Mouse (Mus musculus): ENCODE results near the gene Gm44503. TPM values are rescaled to one million over a fixed set of nuclear protein-coding genes. Genes with fewer than 3 reads are reported as not detected.

Gm44503 gene
- polyA plus RNA-seq, 1 experiment from 2014 or later: 0.31 TPM

DNA sequence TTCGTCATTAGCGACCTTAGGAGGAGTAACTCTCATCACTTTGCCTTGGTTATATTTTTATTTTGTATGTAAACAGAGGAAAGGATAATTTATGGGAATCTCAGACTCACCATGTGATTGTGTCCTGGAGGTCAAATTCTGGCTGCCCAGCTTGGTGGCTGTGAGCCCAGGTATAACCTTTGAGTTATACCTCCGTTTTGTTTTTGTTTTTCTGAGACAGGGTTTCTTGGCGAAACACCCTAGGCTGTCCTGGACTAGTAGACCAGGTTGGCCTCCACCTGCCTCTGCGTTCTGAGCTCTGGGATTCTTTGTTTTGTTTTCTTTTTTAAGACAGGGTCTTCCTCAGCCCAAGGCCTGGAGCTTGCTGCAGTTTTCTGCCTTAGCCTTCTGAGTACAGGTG lies 30.1 kb downstream of the Gm44503 start:
- 89% methylated on average over 5 of the region's 5 CpGs for WGBS
- no peaks in the 10 kb centered on the region for H3K36me3 ChIP-seq (replicated peaks; ENCODE audit: control insufficient read depth, insufficient read depth)
- no peak overlapping the region for H3K4me2 ChIP-seq (replicated peaks)
- ATAC-seq (ENCODE audit: low FRiP score) (no peak), DNase-seq (ENCODE audit: low spot score) (no peak)
- no peaks in the 10 kb centered on the region for H3K27me3 ChIP-seq (ENCODE audit: control insufficient read depth, insufficient read depth, low read length)
- H3K4me3 ChIP-seq (replicated peaks; ENCODE audit: low read length): no peak overlapping the region
- no peak overlapping the region for H3K9ac ChIP-seq
- no peak overlapping the region for H3K27ac ChIP-seq
- H3K9me3 ChIP-seq (ENCODE audit: control insufficient read depth, low read length): no peaks in the 10 kb centered on the region
- H3K4me1 ChIP-seq (replicated peaks; ENCODE audit: control insufficient read depth, insufficient read depth, low read length): peaks cover 20% of the 10 kb centered on the region

DNA sequence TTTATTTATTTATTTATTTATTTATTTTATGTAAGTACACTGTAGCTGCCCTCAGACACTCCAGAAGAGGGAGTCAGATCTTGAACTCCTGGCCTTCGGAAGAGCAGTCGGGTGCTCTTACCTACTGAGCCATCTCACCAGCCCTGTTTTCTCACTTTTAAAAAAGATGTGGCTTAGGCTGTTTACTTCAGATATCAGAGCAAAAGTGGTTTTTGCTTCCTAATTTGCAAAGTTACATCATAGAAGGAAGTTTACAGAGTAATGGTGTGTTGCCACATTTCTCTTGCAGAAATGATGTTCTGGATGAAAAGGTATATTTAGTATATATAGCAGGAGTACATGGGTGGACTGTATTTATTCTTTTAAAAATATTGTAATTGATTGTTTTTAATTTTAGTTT lies 32.8 kb downstream of the Gm44503 start:
- 94% methylated on average over 2 of the region's 2 CpGs for WGBS
- ATAC-seq (ENCODE audit: low FRiP score): no peak
- Histone ChIP-seq H3K27me3 (ENCODE audit: control insufficient read depth, insufficient read depth, low read length) (no peaks in the 10 kb centered on the region), H3K9me3 (ENCODE audit: control insufficient read depth, low read length) (no peaks in the 10 kb centered on the region), H3K4me2 (replicated peaks) (no peak overlapping the region), H3K4me1 (replicated peaks; ENCODE audit: control insufficient read depth, insufficient read depth, low read length) (peaks cover 8% of the 10 kb centered on the region), H3K27ac (no peak overlapping the region), H3K36me3 (replicated peaks; ENCODE audit: control insufficient read depth, insufficient read depth) (no peaks in the 10 kb centered on the region), H3K4me3 (replicated peaks; ENCODE audit: low read length) (no peak overlapping the region), H3K9ac (no peak overlapping the region)
- DNase-seq (ENCODE audit: low spot score): no peak

DNA sequence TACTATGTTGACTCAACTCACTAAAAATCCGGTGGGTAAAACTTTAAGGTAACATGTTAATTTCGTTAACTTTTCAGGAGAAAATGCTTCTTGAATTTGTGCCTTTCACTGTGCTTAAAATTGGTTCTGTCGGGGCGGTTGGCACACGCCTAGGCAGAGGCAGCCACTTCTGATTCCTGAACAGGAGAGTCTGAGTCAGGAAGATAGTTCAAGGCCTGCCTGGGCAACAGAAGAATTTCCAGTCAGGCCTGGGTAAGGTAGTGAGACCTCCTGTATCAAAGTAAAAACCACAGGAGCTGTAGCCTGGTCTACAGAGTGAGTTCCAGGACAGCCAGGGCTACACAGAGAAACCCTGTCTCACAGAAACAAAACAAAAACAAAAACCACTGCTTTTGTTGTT lies 33.9 kb downstream of the Gm44503 start:
- Histone ChIP-seq H3K9me3 (ENCODE audit: control insufficient read depth, low read length) (no peaks in the 10 kb centered on the region), H3K9ac (no peak overlapping the region), H3K27ac (no peak overlapping the region), H3K4me1 (replicated peaks; ENCODE audit: control insufficient read depth, insufficient read depth, low read length) (no peaks in the 10 kb centered on the region), H3K4me2 (replicated peaks) (no peak overlapping the region), H3K27me3 (ENCODE audit: control insufficient read depth, insufficient read depth, low read length) (no peaks in the 10 kb centered on the region), H3K4me3 (replicated peaks; ENCODE audit: low read length) (no peak overlapping the region), H3K36me3 (replicated peaks; ENCODE audit: control insufficient read depth, insufficient read depth) (no peaks in the 10 kb centered on the region)
- 89% methylated on average over 5 of the region's 5 CpGs for WGBS
- DNase-seq (ENCODE audit: low spot score) (no peak), ATAC-seq (ENCODE audit: low FRiP score) (no peak)

DNA sequence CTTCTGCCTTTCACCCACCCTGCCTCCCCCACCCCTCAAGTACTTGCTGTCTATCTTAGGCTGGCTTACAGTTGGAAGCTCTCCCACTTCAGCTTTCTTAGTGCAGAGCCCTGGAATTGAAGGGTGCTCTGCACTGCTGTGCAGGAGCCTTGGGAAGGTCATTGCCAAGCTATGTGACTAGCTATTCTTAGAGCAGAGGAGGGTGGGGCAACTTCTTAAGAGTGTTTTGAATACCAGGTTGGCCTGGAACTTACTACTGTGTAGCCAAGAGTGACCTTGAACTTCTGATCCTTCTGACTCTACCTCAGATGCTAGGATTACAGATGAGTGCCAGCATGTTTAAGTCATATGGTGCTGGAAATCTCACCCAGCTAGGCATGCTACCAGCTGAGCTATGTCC lies 37.5 kb downstream of the Gm44503 start:
- H3K4me3 ChIP-seq (replicated peaks; ENCODE audit: low read length): no peak overlapping the region
- H3K4me2 ChIP-seq (replicated peaks): no peak overlapping the region
- H3K9me3 ChIP-seq (ENCODE audit: control insufficient read depth, low read length): no peaks in the 10 kb centered on the region
- no peak overlapping the region for H3K27ac ChIP-seq
- no peak overlapping the region for H3K9ac ChIP-seq
- no peaks in the 10 kb centered on the region for H3K4me1 ChIP-seq (replicated peaks; ENCODE audit: control insufficient read depth, insufficient read depth, low read length)
- H3K36me3 ChIP-seq (replicated peaks; ENCODE audit: control insufficient read depth, insufficient read depth): peaks cover 15% of the 10 kb centered on the region
- H3K27me3 ChIP-seq (ENCODE audit: control insufficient read depth, insufficient read depth, low read length): no peaks in the 10 kb centered on the region
- DNase-seq (ENCODE audit: low spot score) (no peak), ATAC-seq (ENCODE audit: low FRiP score) (no peak)

DNA sequence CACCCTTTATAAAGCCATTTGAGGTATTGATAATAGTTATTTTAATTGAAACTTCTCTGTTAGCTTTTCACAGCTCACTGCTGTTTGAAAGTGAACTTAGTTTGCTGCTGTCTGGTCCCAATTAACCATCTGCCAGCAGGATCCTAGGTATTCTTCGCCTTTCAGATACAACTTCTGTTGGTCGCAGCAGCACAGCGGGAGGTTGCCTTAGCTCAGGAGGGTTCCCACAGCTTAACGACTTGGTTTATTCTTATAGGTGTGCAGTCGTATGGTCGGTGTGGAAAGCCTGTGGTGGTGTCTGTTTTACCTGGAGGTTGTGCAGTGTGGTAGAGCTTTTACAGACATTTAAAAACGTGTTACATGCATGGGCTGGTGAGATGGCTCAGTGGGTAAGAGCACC lies 38.2 kb downstream of the Gm44503 start:
- Histone ChIP-seq H3K27me3 (ENCODE audit: control insufficient read depth, insufficient read depth, low read length) (no peaks in the 10 kb centered on the region), H3K4me3 (replicated peaks; ENCODE audit: low read length) (no peak overlapping the region), H3K27ac (no peak overlapping the region), H3K36me3 (replicated peaks; ENCODE audit: control insufficient read depth, insufficient read depth) (peaks cover 22% of the 10 kb centered on the region), H3K9me3 (ENCODE audit: control insufficient read depth, low read length) (no peaks in the 10 kb centered on the region), H3K4me1 (replicated peaks; ENCODE audit: control insufficient read depth, insufficient read depth, low read length) (no peaks in the 10 kb centered on the region), H3K4me2 (replicated peaks) (no peak overlapping the region), H3K9ac (no peak overlapping the region)
- DNase-seq (ENCODE audit: low spot score) (no peak), ATAC-seq (ENCODE audit: low FRiP score) (no peak)
- 60% methylated on average over 7 of the region's 7 CpGs for WGBS

DNA sequence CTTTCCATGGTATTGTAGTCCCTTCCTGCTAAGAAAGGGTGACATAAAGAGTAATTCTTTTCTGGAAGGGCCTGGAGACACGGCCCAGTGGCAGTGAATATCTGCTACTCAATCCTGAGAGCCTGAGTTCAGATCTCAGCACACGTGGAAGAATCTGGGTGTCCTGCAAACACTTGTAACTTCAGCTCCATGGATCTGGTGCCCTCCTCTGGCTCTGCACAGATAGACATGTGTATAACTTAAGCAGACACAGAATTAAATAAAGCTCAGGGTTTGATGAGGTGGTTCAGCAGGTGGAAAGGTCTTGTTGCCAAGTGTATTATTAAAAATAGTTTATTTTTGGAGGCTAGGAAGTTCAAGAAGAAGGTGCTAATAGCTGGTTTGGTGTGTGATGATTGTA lies 41.8 kb downstream of the Gm44503 start:
- Histone ChIP-seq H3K27ac (no peak overlapping the region), H3K4me2 (replicated peaks) (no peak overlapping the region), H3K27me3 (ENCODE audit: control insufficient read depth, insufficient read depth, low read length) (no peaks in the 10 kb centered on the region), H3K4me1 (replicated peaks; ENCODE audit: control insufficient read depth, insufficient read depth, low read length) (no peaks in the 10 kb centered on the region), H3K9me3 (ENCODE audit: control insufficient read depth, low read length) (no peaks in the 10 kb centered on the region), H3K36me3 (replicated peaks; ENCODE audit: control insufficient read depth, insufficient read depth) (peaks cover 42% of the 10 kb centered on the region), H3K4me3 (replicated peaks; ENCODE audit: low read length) (no peak overlapping the region), H3K9ac (no peak overlapping the region)
- no peak for DNase-seq (ENCODE audit: low spot score)
- 68% methylated on average over 2 of the region's 2 CpGs for WGBS
- ATAC-seq (ENCODE audit: low FRiP score): no peak

DNA sequence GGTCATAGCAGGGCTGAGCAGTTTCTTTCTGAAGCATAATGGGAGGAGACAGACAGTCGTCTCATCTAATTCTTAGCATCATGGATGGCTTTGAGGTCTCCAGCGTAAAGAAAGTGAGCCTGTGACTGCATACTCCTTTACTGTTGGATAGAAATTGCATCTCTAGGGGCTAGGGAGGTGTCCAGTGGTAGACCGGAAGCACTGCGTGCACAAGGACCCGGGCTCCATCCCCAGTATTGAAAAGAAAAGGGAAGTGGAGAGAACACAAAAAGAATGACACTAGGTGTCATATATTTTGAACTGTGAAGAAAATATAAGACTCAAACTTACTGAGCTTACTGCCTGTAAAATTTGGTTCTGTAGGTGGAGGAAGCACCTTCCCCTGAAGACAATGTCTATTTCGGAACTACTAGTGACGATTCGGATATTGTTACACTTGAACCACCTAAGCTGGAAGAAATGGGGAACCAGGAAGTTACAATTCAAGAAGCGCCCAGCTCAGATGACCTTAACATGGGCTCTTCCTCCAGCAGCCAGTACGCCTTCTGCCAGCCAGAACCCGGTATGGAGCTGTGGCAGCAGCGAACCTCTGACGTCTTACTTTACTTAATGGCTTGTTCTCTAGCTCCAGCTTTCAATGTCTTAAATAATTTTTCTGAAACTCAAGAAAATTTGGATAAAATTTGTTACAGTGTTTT lies 42.8 kb downstream of the Gm44503 start:
- Histone ChIP-seq H3K9me3 (ENCODE audit: control insufficient read depth, low read length) (no peaks in the 10 kb centered on the region), H3K27me3 (ENCODE audit: control insufficient read depth, insufficient read depth, low read length) (no peaks in the 10 kb centered on the region), H3K9ac (no peak overlapping the region), H3K27ac (no peak overlapping the region), H3K4me3 (replicated peaks; ENCODE audit: low read length) (no peak overlapping the region), H3K36me3 (replicated peaks; ENCODE audit: control insufficient read depth, insufficient read depth) (peaks cover 51% of the 10 kb centered on the region), H3K4me1 (replicated peaks; ENCODE audit: control insufficient read depth, insufficient read depth, low read length) (no peaks in the 10 kb centered on the region), H3K4me2 (replicated peaks) (no peak overlapping the region)
- 89% methylated on average over 13 of the region's 13 CpGs for WGBS
- ATAC-seq (ENCODE audit: low FRiP score) (no peak), DNase-seq (ENCODE audit: low spot score) (no peak)

DNA sequence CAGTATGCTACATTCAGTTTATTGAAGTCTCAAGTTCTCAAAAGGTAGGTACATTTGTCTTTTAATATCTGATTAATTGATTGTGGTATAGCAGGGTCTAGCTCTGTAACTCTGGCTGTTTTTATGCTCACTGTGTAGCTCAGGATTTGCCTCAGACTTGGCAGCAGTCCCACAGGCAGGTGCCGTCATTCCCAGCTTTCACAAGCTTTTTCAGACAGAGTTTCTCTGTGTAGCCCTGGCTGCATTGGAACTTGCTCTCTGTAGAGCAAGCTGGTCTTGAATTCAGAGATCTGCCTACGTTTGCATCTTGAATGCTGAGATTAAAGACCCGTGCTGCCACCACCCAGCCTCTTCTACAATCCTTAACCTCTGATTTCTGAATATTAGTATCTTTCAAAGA lies 43.5 kb downstream of the Gm44503 start:
- no peak for ATAC-seq (ENCODE audit: low FRiP score)
- Histone ChIP-seq H3K4me3 (replicated peaks; ENCODE audit: low read length) (no peak overlapping the region), H3K9ac (no peak overlapping the region), H3K4me2 (replicated peaks) (no peak overlapping the region), H3K36me3 (replicated peaks; ENCODE audit: control insufficient read depth, insufficient read depth) (peaks cover 56% of the 10 kb centered on the region), H3K27me3 (ENCODE audit: control insufficient read depth, insufficient read depth, low read length) (no peaks in the 10 kb centered on the region), H3K4me1 (replicated peaks; ENCODE audit: control insufficient read depth, insufficient read depth, low read length) (no peaks in the 10 kb centered on the region), H3K9me3 (ENCODE audit: control insufficient read depth, low read length) (no peaks in the 10 kb centered on the region), H3K27ac (no peak overlapping the region)
- DNase-seq (ENCODE audit: low spot score): no peak
- 72% methylated on average over 3 of the region's 3 CpGs for whole genome bisulfite sequencing

DNA sequence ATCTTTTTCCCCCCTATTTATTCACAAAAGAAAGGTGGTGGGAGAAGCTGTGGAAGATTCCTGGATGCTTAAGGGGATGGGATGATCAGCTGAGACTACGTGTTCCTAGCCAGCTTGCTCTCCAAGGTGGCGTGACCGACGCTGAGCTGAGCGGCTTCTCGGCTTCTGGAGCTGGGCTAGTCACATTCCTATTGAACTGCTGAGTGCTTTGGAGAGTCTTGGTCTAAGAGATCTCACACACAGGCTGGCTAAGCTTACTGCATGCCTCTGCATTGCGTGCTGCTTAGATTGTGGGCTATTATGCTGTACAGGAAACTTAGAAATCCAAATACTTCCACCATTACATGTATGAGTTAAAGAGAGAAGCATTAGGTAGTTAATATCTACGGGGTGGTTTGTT lies 45.4 kb downstream of the Gm44503 start:
- H3K27me3 ChIP-seq (ENCODE audit: control insufficient read depth, insufficient read depth, low read length): no peaks in the 10 kb centered on the region
- H3K4me2 ChIP-seq (replicated peaks): no peak overlapping the region
- WGBS: 91% methylated on average over 8 of the region's 8 CpGs
- no peak overlapping the region for H3K27ac ChIP-seq
- peaks cover 69% of the 10 kb centered on the region for H3K36me3 ChIP-seq (replicated peaks; ENCODE audit: control insufficient read depth, insufficient read depth)
- no peak for ATAC-seq (ENCODE audit: low FRiP score)
- no peak for DNase-seq (ENCODE audit: low spot score)
- H3K4me1 ChIP-seq (replicated peaks; ENCODE audit: control insufficient read depth, insufficient read depth, low read length): no peaks in the 10 kb centered on the region
- no peaks in the 10 kb centered on the region for H3K9me3 ChIP-seq (ENCODE audit: control insufficient read depth, low read length)
- no peak overlapping the region for H3K4me3 ChIP-seq (replicated peaks; ENCODE audit: low read length)
- no peak overlapping the region for H3K9ac ChIP-seq

DNA sequence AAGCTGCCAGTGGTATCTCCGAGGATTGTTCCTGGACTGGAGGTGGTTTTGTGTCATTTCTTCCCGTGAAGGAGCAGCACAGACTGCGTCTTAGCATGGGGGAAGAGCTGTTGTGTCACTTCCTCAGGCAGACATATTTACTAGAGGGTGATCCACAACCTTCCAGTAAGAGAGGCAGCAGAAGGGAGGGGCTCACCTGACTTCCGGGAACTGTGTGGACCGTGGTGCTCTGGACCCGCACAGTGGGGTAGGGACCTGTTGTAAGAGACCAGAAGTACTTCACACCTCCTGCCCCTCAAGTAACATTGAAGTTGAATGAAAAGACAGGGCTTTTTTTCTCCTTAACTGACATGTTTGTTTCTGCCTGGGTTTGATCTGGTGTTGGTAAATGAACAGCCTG lies 46.5 kb downstream of the Gm44503 start:
- H3K4me1 ChIP-seq (replicated peaks; ENCODE audit: control insufficient read depth, insufficient read depth, low read length): no peaks in the 10 kb centered on the region
- H3K27me3 ChIP-seq (ENCODE audit: control insufficient read depth, insufficient read depth, low read length): no peaks in the 10 kb centered on the region
- no peak overlapping the region for H3K4me3 ChIP-seq (replicated peaks; ENCODE audit: low read length)
- peaks cover 68% of the 10 kb centered on the region for H3K36me3 ChIP-seq (replicated peaks; ENCODE audit: control insufficient read depth, insufficient read depth)
- H3K9ac ChIP-seq: no peak overlapping the region
- H3K9me3 ChIP-seq (ENCODE audit: control insufficient read depth, low read length): no peaks in the 10 kb centered on the region
- no peak overlapping the region for H3K4me2 ChIP-seq (replicated peaks)
- DNase-seq (ENCODE audit: low spot score): no peak
- no peak overlapping the region for H3K27ac ChIP-seq
- ATAC-seq (ENCODE audit: low FRiP score): no peak
- 89% methylated on average over 6 of the region's 6 CpGs for WGBS
